Mouse (Mus musculus): ENCODE measurements at regions not wholly inside any gene's neighbourhood (a gene's known extent, or its start where the extent isn't known, plus 50 kb on each side); places are given as distances from the start of the nearest gene placed in this dataset. TPM values are rescaled to one million over a fixed set of nuclear protein-coding genes. Genes with fewer than 3 reads are reported as not detected.
A peak's percentile ranks its signal among the peaks of the same experiment; 100 is the strongest.

GRCm38 (mm10) chr5:51039713-51040178 is 527.8 kb downstream of the Ppargc1a start:
- no peaks in the 10 kb centered on the region; the same call in 1 of the 2 replicates for H3K4me1 ChIP-seq (replicated peaks; ENCODE audit: control insufficient read depth, insufficient read depth)
- peak; percentile 63 for ATAC-seq (ENCODE audit: low FRiP score, low TSS enrichment)
- H3K4me2 ChIP-seq (replicated peaks; ENCODE audit: low read depth), result no peak overlapping the region
- H3K27me3 ChIP-seq (ENCODE audit: control insufficient read depth, insufficient read depth, low read length), result no peaks in the 10 kb centered on the region
- no peak overlapping the region for H3K27ac ChIP-seq (replicated peaks)
- TF ChIP-seq CTCF (IDR thresholded peaks at IDR 0.05; ENCODE audit: low read depth) (peak; percentile 60), EP300 (optimal IDR thresholded peaks at IDR 0.05) (no peak)
- 57% methylated on average over 5 of the region's 5 CpGs for WGBS
- no peak overlapping the region for H3K9ac ChIP-seq (ENCODE audit: low read length)
- H3K9me3 ChIP-seq (ENCODE audit: control insufficient read depth, low read length), result no peaks in the 10 kb centered on the region
- no peaks in the 10 kb centered on the region for H3K36me3 ChIP-seq (ENCODE audit: control insufficient read depth, insufficient read depth, low read length)
- DNase-seq (ENCODE audit: low spot score), result peak; percentile 24
- no peak overlapping the region for H3K4me3 ChIP-seq (ENCODE audit: low read depth, low read length)

GRCm38 (mm10) chr5:51036450-51036990 is 531.0 kb downstream of the Ppargc1a start:
- Histone ChIP-seq H3K9me3 (ENCODE audit: control insufficient read depth, low read length) (no peaks in the 10 kb centered on the region), H3K36me3 (ENCODE audit: control insufficient read depth, insufficient read depth, low read length) (no peaks in the 10 kb centered on the region), H3K27me3 (ENCODE audit: control insufficient read depth, insufficient read depth, low read length) (no peaks in the 10 kb centered on the region), H3K9ac (ENCODE audit: low read length) (no peak overlapping the region), H3K27ac (replicated peaks) (no peak overlapping the region), H3K4me1 (replicated peaks; ENCODE audit: control insufficient read depth, insufficient read depth) (no peaks in the 10 kb centered on the region; the same call in 1 of the 2 replicates), H3K4me2 (replicated peaks; ENCODE audit: low read depth) (no peak overlapping the region), H3K4me3 (ENCODE audit: low read depth, low read length) (no peak overlapping the region)
- WGBS, result 63% methylated on average over 2 of the region's 2 CpGs
- no peak for TF ChIP-seq CTCF (IDR thresholded peaks at IDR 0.05; ENCODE audit: low read depth)
- ATAC-seq (ENCODE audit: low FRiP score, low TSS enrichment) (no peak), DNase-seq (ENCODE audit: low spot score) (no peak)

GRCm38 (mm10) chr5:51028966-51029365 is 538.6 kb downstream of the Ppargc1a start:
- ATAC-seq (ENCODE audit: low FRiP score, low TSS enrichment) (no peak), DNase-seq (ENCODE audit: low spot score) (no peak)
- Histone ChIP-seq H3K4me3 (ENCODE audit: low read depth, low read length) (no peak overlapping the region), H3K27me3 (ENCODE audit: control insufficient read depth, insufficient read depth, low read length) (no peaks in the 10 kb centered on the region), H3K4me1 (replicated peaks; ENCODE audit: control insufficient read depth, insufficient read depth) (no peaks in the 10 kb centered on the region), H3K9me3 (ENCODE audit: control insufficient read depth, low read length) (no peaks in the 10 kb centered on the region), H3K4me2 (replicated peaks; ENCODE audit: low read depth) (no peak overlapping the region), H3K36me3 (ENCODE audit: control insufficient read depth, insufficient read depth, low read length) (no peaks in the 10 kb centered on the region), H3K27ac (replicated peaks) (no peak overlapping the region), H3K9ac (ENCODE audit: low read length) (no peak overlapping the region)
- no peak for TF ChIP-seq CTCF (IDR thresholded peaks at IDR 0.05; ENCODE audit: low read depth)
- no peak for TF ChIP-seq EP300 (optimal IDR thresholded peaks at IDR 0.05)
- WGBS, result 77% methylated on average over 4 of the region's 4 CpGs

- DNase-seq (ENCODE audit: low spot score) (no peak), ATAC-seq (ENCODE audit: low FRiP score, low TSS enrichment) (no peak)
- Histone ChIP-seq H3K4me1 (replicated peaks; ENCODE audit: control insufficient read depth, insufficient read depth) (no peaks in the 10 kb centered on the region), H3K27ac (replicated peaks) (no peak overlapping the region), H3K4me3 (ENCODE audit: low read depth, low read length) (no peak overlapping the region), H3K27me3 (ENCODE audit: control insufficient read depth, insufficient read depth, low read length) (no peaks in the 10 kb centered on the region), H3K36me3 (ENCODE audit: control insufficient read depth, insufficient read depth, low read length) (no peaks in the 10 kb centered on the region), H3K9ac (ENCODE audit: low read length) (no peak overlapping the region), H3K4me2 (replicated peaks; ENCODE audit: low read depth) (no peak overlapping the region), H3K9me3 (ENCODE audit: control insufficient read depth, low read length) (no peaks in the 10 kb centered on the region)
- no peak for TF ChIP-seq EP300 (optimal IDR thresholded peaks at IDR 0.05)
- TF ChIP-seq CTCF (IDR thresholded peaks at IDR 0.05; ENCODE audit: low read depth), result no peak
- WGBS, result 90% methylated on average over 2 of the region's 2 CpGs
Observed at GRCm38 (mm10) chr5:50990822-50991537, 576.5 kb downstream of the Ppargc1a start.

Small RNA genes in the stretch of these regions (microRNA-seq; reads per million reads assigned to microRNA genes)
- gene Gm44377, result not detected

Measured in stomach, postnatal 0 days (tissue).